Mouse (Mus musculus): Measurements from ENCODE around the gene Gprc5c.

Gprc5c gene

GRCm38 (mm10) chr11:114850452-114851268, at the start of gene Gprc5c:
Gene Gprc5c, plus strand, starts transcription at chr11:114851152.
- no peak for ATAC-seq (ENCODE audit: low TSS enrichment)

GRCm38 (mm10) chr11:114801906-114802305, 49.0 kb upstream of the Gprc5c start:
- ATAC-seq (ENCODE audit: low TSS enrichment): no peak

- peak; percentile 52; the same call in 1 of the 2 replicates for ATAC-seq (ENCODE audit: low TSS enrichment)
Measured at GRCm38 (mm10) chr11:114802540-114803267, 48.2 kb upstream of the Gprc5c start.

- ATAC-seq (ENCODE audit: low TSS enrichment): no peak
Measured at GRCm38 (mm10) chr11:114803990-114804389, 47.0 kb upstream of the Gprc5c start.

GRCm38 (mm10) chr11:114807025-114807424, 43.9 kb upstream of the Gprc5c start:
- no peak for ATAC-seq (ENCODE audit: low TSS enrichment)

- no peak for ATAC-seq (ENCODE audit: low TSS enrichment)
Measured at GRCm38 (mm10) chr11:114807686-114808427, 43.1 kb upstream of the Gprc5c start.

- no peak for ATAC-seq (ENCODE audit: low TSS enrichment)
Measured at GRCm38 (mm10) chr11:114809371-114809770, 41.6 kb upstream of the Gprc5c start.

GRCm38 (mm10) chr11:114810344-114810743, 40.6 kb upstream of the Gprc5c start:
- ATAC-seq (ENCODE audit: low TSS enrichment): no peak

GRCm38 (mm10) chr11:114812731-114813240, 38.2 kb upstream of the Gprc5c start:
- peak; percentile 82; the same call in 1 of the 2 replicates for ATAC-seq (ENCODE audit: low TSS enrichment)

- ATAC-seq (ENCODE audit: low TSS enrichment): no peak
Measured at GRCm38 (mm10) chr11:114814873-114815592, 35.9 kb upstream of the Gprc5c start.

GRCm38 (mm10) chr11:114816934-114817333, 34.0 kb upstream of the Gprc5c start:
- no peak for ATAC-seq (ENCODE audit: low TSS enrichment)

GRCm38 (mm10) chr11:114818185-114818584, 32.8 kb upstream of the Gprc5c start:
- no peak for ATAC-seq (ENCODE audit: low TSS enrichment)

- ATAC-seq (ENCODE audit: low TSS enrichment): no peak
Measured at GRCm38 (mm10) chr11:114819110-114819509, 31.8 kb upstream of the Gprc5c start.

- ATAC-seq (ENCODE audit: low TSS enrichment): no peak
Measured at GRCm38 (mm10) chr11:114820444-114820843, 30.5 kb upstream of the Gprc5c start.

- no peak for ATAC-seq (ENCODE audit: low TSS enrichment)
Measured at GRCm38 (mm10) chr11:114821325-114821724, 29.6 kb upstream of the Gprc5c start.

GRCm38 (mm10) chr11:114822727-114823126, 28.2 kb upstream of the Gprc5c start:
- peak; percentile 98 for ATAC-seq (ENCODE audit: low TSS enrichment)

- peak; percentile 31; the same call in 1 of the 2 replicates for ATAC-seq (ENCODE audit: low TSS enrichment)
Measured at GRCm38 (mm10) chr11:114823199-114823725, 27.7 kb upstream of the Gprc5c start.

- no peak for ATAC-seq (ENCODE audit: low TSS enrichment)
Measured at GRCm38 (mm10) chr11:114826686-114827085, 24.3 kb upstream of the Gprc5c start.

- no peak for ATAC-seq (ENCODE audit: low TSS enrichment)
Measured at GRCm38 (mm10) chr11:114829499-114830432, 21.2 kb upstream of the Gprc5c start.

- ATAC-seq (ENCODE audit: low TSS enrichment): no peak
Measured at GRCm38 (mm10) chr11:114830433-114830773, 20.5 kb upstream of the Gprc5c start.

Measured in frontal cortex, adult (tissue).